Mouse (Mus musculus): ENCODE results near the gene Fxyd5. TPM values are rescaled to one million over a fixed set of nuclear protein-coding genes. Genes with fewer than 3 reads are reported as not detected.

Gene Fxyd5
- polyA plus RNA-seq, 1 experiment from 2014 or later = 32.6 TPM

GRCm38 (mm10) chr7:31070324-31070723, 28.0 kb upstream of the Fxyd5 start:
- no peaks in the 10 kb centered on the region for H3K9me3 ChIP-seq (ENCODE audit: low read length)
- peaks cover 23% of the 10 kb centered on the region for H3K4me1 ChIP-seq (ENCODE audit: insufficient read depth, low read length)
- H3K27ac ChIP-seq (ENCODE audit: low read length) = no peak overlapping the region
- H3K9ac ChIP-seq (replicated peaks; ENCODE audit: low read length) = no peak overlapping the region
- no peak overlapping the region for H3K4me2 ChIP-seq (replicated peaks; ENCODE audit: low read depth, low read length)
- H3K27me3 ChIP-seq (ENCODE audit: insufficient read depth, low read length) = no peaks in the 10 kb centered on the region
- 83% methylated on average over 6 of the region's 6 CpGs for WGBS
- ATAC-seq (ENCODE audit: low FRiP score, low TSS enrichment) = no peak
- no peak overlapping the region for H3K4me3 ChIP-seq (ENCODE audit: low read length)
- H3K36me3 ChIP-seq (ENCODE audit: insufficient read depth, low read length) = no peaks in the 10 kb centered on the region

DNA sequence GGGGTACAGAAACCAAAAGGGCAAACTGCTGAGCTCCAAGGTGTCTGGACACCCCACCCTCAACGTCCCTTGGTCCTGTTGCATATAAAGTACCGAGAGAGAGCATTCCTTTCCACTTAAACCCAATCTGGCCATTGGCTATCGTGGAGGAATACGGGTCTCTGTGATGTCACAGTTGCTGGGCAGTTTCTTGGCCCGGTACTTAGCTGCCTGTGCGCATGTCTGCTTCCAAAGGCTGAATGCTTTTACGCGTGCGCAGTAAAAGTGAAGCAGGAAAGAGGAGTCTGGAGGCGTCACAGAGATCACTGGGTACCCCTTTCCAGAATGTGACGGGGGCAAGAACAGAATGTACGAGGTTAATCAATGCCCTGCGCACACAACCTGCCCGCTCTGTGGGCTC, 27.2 kb upstream of the Fxyd5 start:
- no peak overlapping the region for H3K27ac ChIP-seq (ENCODE audit: low read length)
- H3K36me3 ChIP-seq (ENCODE audit: insufficient read depth, low read length) = no peaks in the 10 kb centered on the region
- no peak overlapping the region for H3K4me2 ChIP-seq (replicated peaks; ENCODE audit: low read depth, low read length)
- H3K4me3 ChIP-seq (ENCODE audit: low read length) = no peak overlapping the region
- no peaks in the 10 kb centered on the region for H3K27me3 ChIP-seq (ENCODE audit: insufficient read depth, low read length)
- H3K4me1 ChIP-seq (ENCODE audit: insufficient read depth, low read length) = peaks cover 23% of the 10 kb centered on the region
- H3K9me3 ChIP-seq (ENCODE audit: low read length) = no peaks in the 10 kb centered on the region
- no peak for ATAC-seq (ENCODE audit: low FRiP score, low TSS enrichment)
- 76% methylated on average over 14 of the region's 14 CpGs for WGBS
- no peak overlapping the region for H3K9ac ChIP-seq (replicated peaks; ENCODE audit: low read length)

DNA sequence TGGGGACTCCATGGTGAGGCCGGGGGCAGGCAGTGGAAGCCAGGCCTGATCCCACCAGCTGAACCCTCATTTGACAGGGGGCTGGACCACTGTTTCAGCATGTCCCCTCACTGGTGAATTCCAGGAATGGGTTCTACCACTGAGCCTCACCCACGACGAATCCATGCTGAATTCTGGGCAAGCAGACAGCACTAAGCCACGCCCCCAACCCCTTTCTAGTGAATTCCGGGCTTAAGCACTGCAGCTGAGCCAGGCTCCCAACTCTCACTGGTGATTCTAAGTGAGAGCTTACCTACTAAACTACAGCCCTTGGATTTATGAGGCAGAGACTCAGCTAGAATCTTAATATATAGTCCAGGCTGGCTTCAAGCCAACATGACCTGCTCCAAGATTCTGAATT, 25.6 kb upstream of the Fxyd5 start:
- H3K9ac ChIP-seq (replicated peaks; ENCODE audit: low read length) = no peak overlapping the region
- WGBS = 37% methylated on average over 5 of the region's 5 CpGs

DNA sequence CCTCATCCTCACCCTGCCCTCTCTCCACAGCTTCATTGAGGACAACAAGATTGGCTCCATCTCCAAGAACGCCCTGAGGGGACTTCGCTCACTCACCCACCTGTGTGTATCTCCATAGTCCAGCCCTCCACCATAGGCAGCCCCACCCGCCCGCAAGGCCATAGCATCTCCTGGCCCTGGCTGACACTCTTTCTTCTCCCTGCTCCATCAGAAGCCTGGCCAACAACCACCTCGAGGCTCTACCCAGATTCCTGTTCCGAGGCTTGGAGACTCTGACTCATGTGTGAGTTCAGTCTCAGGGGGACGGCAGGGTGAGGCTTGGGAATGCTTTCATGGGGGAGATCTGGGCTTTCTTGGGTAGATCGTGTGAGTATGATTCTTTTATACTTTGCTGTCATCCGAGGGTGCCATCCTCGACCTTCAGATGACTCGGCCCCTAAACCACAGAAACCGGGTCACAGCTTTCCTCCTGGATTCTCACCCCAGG, 20.8 kb upstream of the Fxyd5 start:
- no peaks in the 10 kb centered on the region for H3K27me3 ChIP-seq (ENCODE audit: insufficient read depth, low read length)
- 83% methylated on average over 12 of the region's 12 CpGs for WGBS
- no peak overlapping the region for H3K4me3 ChIP-seq (ENCODE audit: low read length)
- no peaks in the 10 kb centered on the region for H3K36me3 ChIP-seq (ENCODE audit: insufficient read depth, low read length)
- no peaks in the 10 kb centered on the region for H3K9me3 ChIP-seq (ENCODE audit: low read length)
- no peak for ATAC-seq (ENCODE audit: low FRiP score, low TSS enrichment)
- H3K9ac ChIP-seq (replicated peaks; ENCODE audit: low read length) = no peak overlapping the region
- no peak overlapping the region for H3K4me2 ChIP-seq (replicated peaks; ENCODE audit: low read depth, low read length)
- H3K4me1 ChIP-seq (ENCODE audit: insufficient read depth, low read length) = peaks cover 8% of the 10 kb centered on the region
- no peak overlapping the region for H3K27ac ChIP-seq (ENCODE audit: low read length)

More for the DNA sequence above, 25.6 kb upstream of the Fxyd5 start:
- no peak overlapping the region for H3K27ac ChIP-seq (ENCODE audit: low read length)
- no peaks in the 10 kb centered on the region for H3K9me3 ChIP-seq (ENCODE audit: low read length)
- no peaks in the 10 kb centered on the region for H3K27me3 ChIP-seq (ENCODE audit: insufficient read depth, low read length)
- ATAC-seq (ENCODE audit: low FRiP score, low TSS enrichment) = peak; percentile 24; the same call in 1 of the 2 replicates
- no peak overlapping the region for H3K4me2 ChIP-seq (replicated peaks; ENCODE audit: low read depth, low read length)
- peaks cover 19% of the 10 kb centered on the region for H3K4me1 ChIP-seq (ENCODE audit: insufficient read depth, low read length)
- no peak overlapping the region for H3K4me3 ChIP-seq (ENCODE audit: low read length)
- H3K36me3 ChIP-seq (ENCODE audit: insufficient read depth, low read length) = no peaks in the 10 kb centered on the region

- Histone ChIP-seq H3K27ac (ENCODE audit: low read length) (no peak overlapping the region), H3K4me2 (replicated peaks; ENCODE audit: low read depth, low read length) (no peak overlapping the region), H3K36me3 (ENCODE audit: insufficient read depth, low read length) (no peaks in the 10 kb centered on the region), H3K9ac (replicated peaks; ENCODE audit: low read length) (no peak overlapping the region), H3K4me3 (ENCODE audit: low read length) (no peak overlapping the region), H3K27me3 (ENCODE audit: insufficient read depth, low read length) (no peaks in the 10 kb centered on the region), H3K4me1 (ENCODE audit: insufficient read depth, low read length) (no peaks in the 10 kb centered on the region), H3K9me3 (ENCODE audit: low read length) (no peaks in the 10 kb centered on the region)
- WGBS = 90% methylated on average over 7 of the region's 7 CpGs
- no peak for ATAC-seq (ENCODE audit: low FRiP score, low TSS enrichment)
Measured at GRCm38 (mm10) chr7:31060621-31061010, 18.3 kb upstream of the Fxyd5 start.

GRCm38 (mm10) chr7:31059919-31060620, 17.8 kb upstream of the Fxyd5 start:
- no peak for ATAC-seq (ENCODE audit: low FRiP score, low TSS enrichment)
- Histone ChIP-seq H3K9me3 (ENCODE audit: low read length) (no peaks in the 10 kb centered on the region), H3K4me2 (replicated peaks; ENCODE audit: low read depth, low read length) (no peak overlapping the region), H3K27ac (ENCODE audit: low read length) (no peak overlapping the region), H3K4me1 (ENCODE audit: insufficient read depth, low read length) (peaks cover 5% of the 10 kb centered on the region), H3K9ac (replicated peaks; ENCODE audit: low read length) (no peak overlapping the region), H3K36me3 (ENCODE audit: insufficient read depth, low read length) (no peaks in the 10 kb centered on the region), H3K27me3 (ENCODE audit: insufficient read depth, low read length) (no peaks in the 10 kb centered on the region), H3K4me3 (ENCODE audit: low read length) (no peak overlapping the region)
- 75% methylated on average over 11 of the region's 11 CpGs for WGBS

- Histone ChIP-seq H3K4me2 (replicated peaks; ENCODE audit: low read depth, low read length) (no peak within 1 kb of the TSS), H3K27ac (ENCODE audit: low read length) (no peak within 1 kb of the TSS), H3K27me3 (ENCODE audit: insufficient read depth, low read length) (peaks cover 6% of the 10 kb centered on the region; the same call in 1 of the 2 replicates), H3K9ac (replicated peaks; ENCODE audit: low read length) (no peak within 1 kb of the TSS), H3K4me1 (ENCODE audit: insufficient read depth, low read length) (peaks cover 14% of the 10 kb centered on the region), H3K36me3 (ENCODE audit: insufficient read depth, low read length) (no peaks in the 10 kb centered on the region), H3K9me3 (ENCODE audit: low read length) (no peaks in the 10 kb centered on the region), H3K4me3 (ENCODE audit: low read length) (no peak within 1 kb of the TSS)
- WGBS = 3% methylated on average over 2 of the region's 2 CpGs
- ATAC-seq (ENCODE audit: low FRiP score, low TSS enrichment) = peak; percentile 44
Measured at GRCm38 (mm10) chr7:31059108-31059507, 16.8 kb upstream of the Fxyd5 start, which contains the start of gene Lgi4. TSS of gene Lgi4 (plus strand) at chr7:31059342.

DNA sequence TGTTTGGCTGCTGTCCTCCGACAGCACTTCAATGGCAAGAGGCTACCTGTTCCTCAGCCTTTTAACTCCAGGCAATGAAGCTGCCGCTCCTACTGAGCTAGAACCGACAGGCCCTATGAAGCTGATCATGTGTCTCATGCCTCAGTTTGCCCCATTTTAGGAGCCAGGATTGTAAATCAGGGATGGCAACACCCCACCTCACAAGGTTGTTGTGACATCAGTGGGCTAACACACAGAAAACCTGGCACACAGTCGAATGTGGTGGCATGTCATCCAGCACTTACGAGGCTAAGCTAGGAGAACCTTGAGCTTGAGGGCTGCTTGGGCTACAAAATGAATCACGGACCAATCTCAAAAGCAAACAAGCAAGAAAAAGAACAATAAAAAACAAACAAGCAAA, 15.9 kb upstream of the Fxyd5 start:
- 85% methylated on average over 6 of the region's 6 CpGs for WGBS
- no peak for ATAC-seq (ENCODE audit: low FRiP score, low TSS enrichment)
- H3K4me1 ChIP-seq (ENCODE audit: insufficient read depth, low read length) = peaks cover 19% of the 10 kb centered on the region
- no peak overlapping the region for H3K4me2 ChIP-seq (replicated peaks; ENCODE audit: low read depth, low read length)
- no peak overlapping the region for H3K27ac ChIP-seq (ENCODE audit: low read length)
- no peak overlapping the region for H3K4me3 ChIP-seq (ENCODE audit: low read length)
- peaks cover 15% of the 10 kb centered on the region for H3K27me3 ChIP-seq (ENCODE audit: insufficient read depth, low read length)
- H3K9ac ChIP-seq (replicated peaks; ENCODE audit: low read length) = no peak overlapping the region
- no peaks in the 10 kb centered on the region for H3K36me3 ChIP-seq (ENCODE audit: insufficient read depth, low read length)
- no peaks in the 10 kb centered on the region for H3K9me3 ChIP-seq (ENCODE audit: low read length)

DNA sequence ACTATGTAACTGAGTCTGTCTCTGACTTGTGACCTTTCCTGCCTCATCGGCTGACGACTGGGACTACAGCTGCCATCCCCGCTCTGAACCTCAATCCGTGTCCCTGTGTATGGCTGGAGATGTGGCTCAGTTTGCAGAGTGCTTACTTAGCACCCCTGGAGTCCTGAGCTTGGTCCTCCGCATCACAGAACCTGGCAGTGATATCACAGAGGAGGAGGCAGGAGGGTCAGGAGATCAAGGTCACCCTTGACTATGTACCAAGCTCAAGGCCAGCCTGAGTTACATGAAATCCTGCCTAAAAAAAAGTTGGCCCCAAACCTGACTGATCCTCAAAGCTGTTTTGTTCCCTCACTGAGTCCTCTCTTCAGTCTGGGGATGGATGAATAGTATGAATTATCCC, 15.4 kb upstream of the Fxyd5 start:
- peaks cover 19% of the 10 kb centered on the region for H3K27me3 ChIP-seq (ENCODE audit: insufficient read depth, low read length)
- H3K4me1 ChIP-seq (ENCODE audit: insufficient read depth, low read length) = peaks cover 24% of the 10 kb centered on the region
- WGBS = 62% methylated on average over 5 of the region's 5 CpGs
- no peaks in the 10 kb centered on the region for H3K9me3 ChIP-seq (ENCODE audit: low read length)
- H3K36me3 ChIP-seq (ENCODE audit: insufficient read depth, low read length) = no peaks in the 10 kb centered on the region
- no peak overlapping the region for H3K4me2 ChIP-seq (replicated peaks; ENCODE audit: low read depth, low read length)
- no peak overlapping the region for H3K9ac ChIP-seq (replicated peaks; ENCODE audit: low read length)
- no peak overlapping the region for H3K27ac ChIP-seq (ENCODE audit: low read length)
- ATAC-seq (ENCODE audit: low FRiP score, low TSS enrichment) = no peak
- H3K4me3 ChIP-seq (ENCODE audit: low read length) = no peak overlapping the region

DNA sequence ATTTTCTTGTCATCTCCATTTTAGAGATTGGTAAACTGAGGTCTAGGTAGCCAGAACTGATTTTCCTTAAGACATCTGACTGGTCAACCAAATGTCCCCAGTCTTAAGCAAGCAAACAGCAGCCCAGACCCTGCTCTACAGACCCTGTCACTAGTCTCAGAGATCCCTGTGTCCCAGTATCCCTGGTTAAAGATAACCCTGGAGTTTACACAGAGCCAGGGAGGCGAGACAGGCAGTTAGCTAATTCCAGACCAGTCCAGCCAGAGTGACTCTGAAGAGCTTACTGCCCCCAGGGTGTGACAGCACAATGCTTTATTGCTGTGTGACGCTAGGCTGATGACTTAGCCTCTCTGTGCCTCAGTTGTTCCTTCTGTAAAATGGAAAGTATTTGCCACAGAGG, 14.8 kb upstream of the Fxyd5 start, which contains the start of gene Fxyd1:
TSS of gene Fxyd1 (minus strand) at position 129 of the 400 bp plus-strand sequence.
- Histone ChIP-seq H3K27ac (ENCODE audit: low read length) (no peak within 1 kb of the TSS), H3K36me3 (ENCODE audit: insufficient read depth, low read length) (no peaks in the 10 kb centered on the region), H3K4me1 (ENCODE audit: insufficient read depth, low read length) (peaks cover 31% of the 10 kb centered on the region), H3K27me3 (ENCODE audit: insufficient read depth, low read length) (peaks cover 26% of the 10 kb centered on the region), H3K9me3 (ENCODE audit: low read length) (no peaks in the 10 kb centered on the region), H3K9ac (replicated peaks; ENCODE audit: low read length) (no peak within 1 kb of the TSS), H3K4me3 (ENCODE audit: low read length) (no peak within 1 kb of the TSS), H3K4me2 (replicated peaks; ENCODE audit: low read depth, low read length) (no peak within 1 kb of the TSS)
- 80% methylated on average over 2 of the region's 2 CpGs for WGBS
- no peak for ATAC-seq (ENCODE audit: low FRiP score, low TSS enrichment)

Measured in kidney, embryonic 16.5 days (tissue).